18 mouse cellular contexts compared by ENCODE assay signal in genomic region chr1:158875487-158875886, GRCm38 (mm10).
DNase-seq lines count a peak whose midpoint lies in the region; ATAC-seq lines count a peak whose summit lies in the region.
"Had no signal": no experiment of that assay in that cellular context is flagged by ENCODE, and none has a peak within 500 bp of the region (broad histone marks: within the 10 kb centered on the region; RNA-seq: fewer than 3 reads in every experiment).

No protein-coding gene starts in this region.

- no peak overlapping the region for H3K4me3 ChIP-seq in neural tube, embryonic 15.5 days (replicated peaks)
- H3K4me3 ChIP-seq: embryonic facial prominence, embryonic 10.5 days; embryonic facial prominence, embryonic 12.5 days; forebrain, embryonic 13.5 days; forebrain, embryonic 15.5 days had no signal

- no peaks in the 10 kb centered on the region for H3K27me3 ChIP-seq in neural tube, embryonic 15.5 days (replicated peaks)
- H3K27me3 ChIP-seq: embryonic facial prominence, embryonic 12.5 days; forebrain, embryonic 13.5 days; forebrain, embryonic 15.5 days had no signal

- H3K4me2 ChIP-seq in neural tube, embryonic 15.5 days = no peak overlapping the region
- H3K4me2 ChIP-seq: embryonic facial prominence, embryonic 12.5 days; forebrain, embryonic 13.5 days; forebrain, embryonic 15.5 days had no signal

- H3K4me1 ChIP-seq in neural tube, embryonic 15.5 days = no peaks in the 10 kb centered on the region
- H3K4me1 ChIP-seq: embryonic facial prominence, embryonic 10.5 days; embryonic facial prominence, embryonic 12.5 days; forebrain, embryonic 13.5 days; forebrain, embryonic 15.5 days had no signal

- peak; percentile 86 for ATAC-seq in frontal cortex, adult (ENCODE audit: low TSS enrichment)
- ATAC-seq in neural tube, embryonic 15.5 days (ENCODE audit: low FRiP score) = no peak
- ATAC-seq: forebrain, embryonic 13.5 days; forebrain, embryonic 15.5 days; forebrain, postnatal 0 days had no signal

- 79% methylated on average over 3 of the region's 3 CpGs for WGBS in neural tube, embryonic 15.5 days

- H3K9ac ChIP-seq in neural tube, embryonic 15.5 days (replicated peaks) = no peak overlapping the region
- H3K9ac ChIP-seq: embryonic facial prominence, embryonic 12.5 days; forebrain, embryonic 13.5 days; forebrain, embryonic 15.5 days; forebrain, postnatal 0 days had no signal

- no peaks in the 10 kb centered on the region for H3K9me3 ChIP-seq in neural tube, embryonic 15.5 days (replicated peaks)
- H3K9me3 ChIP-seq: embryonic facial prominence, embryonic 10.5 days; embryonic facial prominence, embryonic 12.5 days; forebrain, embryonic 13.5 days; forebrain, embryonic 15.5 days had no signal

- no peak for DNase-seq in frontal cortex, postnatal 25 days (ENCODE audit: low spot score in 2 of 2)
- DNase-seq in lung, postnatal 10 days = peak; percentile 10
- no peak for DNase-seq in lung, postnatal 25 days (ENCODE audit: low spot score)
- DNase-seq in brain, adult 2 months (ENCODE audit: low read depth, low spot score) = peak; percentile 69
- DNase-seq in skeletal muscle tissue, adult 2 months (ENCODE audit: low read depth, low spot score) = peak; percentile 21
- DNase-seq in kidney, adult 18-20 months = no peak
- DNase-seq: adrenal gland, adult 2 months; adrenal gland, postnatal 10 days; adrenal gland, postnatal 25 days; cerebellum, adult 11-12 months; cerebellum, adult 9-11 months; forebrain, postnatal 0 days had no signal

- H3K27ac ChIP-seq in neural tube, embryonic 15.5 days (replicated peaks) = no peak overlapping the region
- H3K27ac ChIP-seq: embryonic facial prominence, embryonic 10.5 days; embryonic facial prominence, embryonic 12.5 days; forebrain, embryonic 13.5 days; forebrain, embryonic 15.5 days had no signal

- H3K36me3 ChIP-seq in neural tube, embryonic 15.5 days = no peaks in the 10 kb centered on the region
- H3K36me3 ChIP-seq: embryonic facial prominence, embryonic 10.5 days; embryonic facial prominence, embryonic 12.5 days; forebrain, embryonic 15.5 days had no signal

Comparison
In these comparisons a context has a peak if more than half of its experiments do, and no peak if none do; other contexts are left out.
1. DNase-seq: peak in lung, postnatal 10 days (single experiment), brain, adult 2 months (single experiment) and skeletal muscle tissue, adult 2 months (single experiment); none in frontal cortex, postnatal 25 days (0 of 2), lung, postnatal 25 days (single experiment) and kidney, adult 18-20 months (single experiment).